Comparison of ENCODE assay signal across 8 mouse cellular contexts in the genomic region with DNA sequence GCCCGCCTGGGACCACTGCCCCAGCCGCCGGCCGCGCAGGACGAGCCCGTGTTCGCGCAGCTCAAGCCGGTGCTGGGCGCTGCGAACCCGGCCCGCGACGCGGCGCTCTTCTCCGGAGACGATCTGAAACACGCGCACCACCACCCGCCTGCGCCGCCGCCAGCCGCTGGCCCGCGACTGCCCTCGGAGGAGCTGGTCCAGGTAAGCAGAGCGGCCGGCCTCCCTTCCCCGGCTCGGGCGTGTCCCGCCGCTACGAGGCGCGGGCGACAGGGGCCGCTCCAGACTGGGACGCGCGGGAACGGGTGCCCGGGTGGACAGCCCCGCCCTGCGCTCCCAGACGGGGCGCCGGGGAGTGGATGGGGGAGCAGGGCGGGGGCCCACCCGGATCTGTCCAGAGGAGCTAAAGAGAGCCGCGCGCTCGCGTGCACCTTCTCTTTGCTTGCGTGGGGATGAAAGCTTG. TPM values are rescaled to one million over a fixed set of nuclear protein-coding genes. Genes with fewer than 3 reads are reported as not detected.
DNase-seq lines count a peak whose midpoint lies in the region; ATAC-seq and TF ChIP-seq lines count a peak whose summit lies in the region.

No protein-coding gene starts in this region.

- H3K4me2 ChIP-seq in embryonic facial prominence, embryonic 13.5 days = peak overlapping the region; percentile 94
- peak overlapping the region; percentile 95 for H3K4me2 ChIP-seq in midbrain, postnatal 0 days (ENCODE audit: low read depth, low read length, poor library complexity, severe bottlenecking)

- TF ChIP-seq CTCF in midbrain, postnatal 0 days (IDR thresholded peaks at IDR 0.05) = peak; percentile 34

- H3K4me3 ChIP-seq in embryonic facial prominence, embryonic 13.5 days = peak overlapping the region; percentile 67
- peak overlapping the region; percentile 76 for H3K4me3 ChIP-seq in midbrain, postnatal 0 days (ENCODE audit: low read depth, low read length)

- H3K27me3 ChIP-seq in embryonic facial prominence, embryonic 13.5 days = peaks cover 23% of the 10 kb centered on the region
- H3K27me3 ChIP-seq in midbrain, postnatal 0 days (ENCODE audit: insufficient read depth, low read length) = 0 out of 2 replicates have a peak, but pooled peaks cover 4% of the 10 kb centered on the region

- 0 out of 2 replicates have a peak, but pooled peaks cover 7% of the 10 kb centered on the region for H3K4me1 ChIP-seq in embryonic facial prominence, embryonic 13.5 days
- no peaks in the 10 kb centered on the region for H3K4me1 ChIP-seq in midbrain, postnatal 0 days (ENCODE audit: insufficient read depth, low read length)

- under 1% methylated on average over 60 of the region's 60 CpGs for WGBS in embryonic facial prominence, embryonic 13.5 days
- WGBS in midbrain, postnatal 0 days = under 1% methylated on average over 28 of the region's 60 CpGs

- H3K9ac ChIP-seq in embryonic facial prominence, embryonic 13.5 days = peak overlapping the region; percentile 82
- H3K9ac ChIP-seq in midbrain, postnatal 0 days (replicated peaks; ENCODE audit: low read length, poor library complexity, severe bottlenecking) = peak overlapping the region; percentile 63

- no peak for DNase-seq in cerebellum, adult 9-10 months
- peak; percentile 43 to 58 for DNase-seq in heart, adult 18-20 months
- peak; percentile 71 for DNase-seq in kidney, adult 18-20 months
- DNase-seq in liver = peak; percentile 64
- DNase-seq in midbrain, postnatal 0 days (ENCODE audit: low spot score) = peak; percentile 50
- DNase-seq in spleen, postnatal 4 days (ENCODE audit: low spot score in 2 of 2) = peak; percentile 64 to 82

- peak; percentile 47 for ATAC-seq in cerebellum, adult (ENCODE audit: insufficient number of reproducible peaks, low FRiP score, low TSS enrichment)
- ATAC-seq in embryonic facial prominence, embryonic 13.5 days (ENCODE audit: insufficient number of reproducible peaks, insufficient read depth, low FRiP score, low TSS enrichment, low read depth) = peak; percentile 48
- ATAC-seq in midbrain, postnatal 0 days (ENCODE audit: low FRiP score) = peak; percentile 85

- H3K27ac ChIP-seq in embryonic facial prominence, embryonic 13.5 days = peak overlapping the region; percentile 62
- H3K27ac ChIP-seq in midbrain, postnatal 0 days (ENCODE audit: low read depth, low read length) = no peak overlapping the region; the same call in 1 of the 2 replicates

- H3K36me3 ChIP-seq in embryonic facial prominence, embryonic 13.5 days = peaks cover 5% of the 10 kb centered on the region
- no peaks in the 10 kb centered on the region for H3K36me3 ChIP-seq in midbrain, postnatal 0 days (ENCODE audit: insufficient read depth, low read length)

- no peaks in the 10 kb centered on the region for H3K9me3 ChIP-seq in embryonic facial prominence, embryonic 13.5 days
- no peaks in the 10 kb centered on the region for H3K9me3 ChIP-seq in midbrain, postnatal 0 days (ENCODE audit: low read length)

RNA-seq across cellular contexts. Expression of gene Klf5, which starts 0.6 kb away (rescaled TPM):
- 26.7 and 30.2 TPM in 2 replicates for polyA plus RNA-seq in embryonic facial prominence, embryonic 13.5 days (2015; fragmentation: Nextera tagmentation; extraction: Ambion mirVana)
- 1 to 10 TPM in 1 of 2 experiments, under 1 TPM in 1; 0.45 to 1.4 TPM for total RNA-seq in heart, adult 18-20 months (2021)
- 1.8 and 3.6 TPM in 2 replicates for total RNA-seq in midbrain, postnatal 0 days (2014; rRNA removed)
- 3.8 and 4.5 TPM in 2 replicates for polyA plus RNA-seq in midbrain, postnatal 0 days (2015; fragmentation: Nextera tagmentation; extraction: Ambion mirVana)
